Mouse (Mus musculus) lung, adult 2 months (tissue): ENCODE measurements around the gene Cd248. TPM values are rescaled to one million over a fixed set of nuclear protein-coding genes. Genes with fewer than 3 reads are reported as not detected.
"Not testable (repeated sequence)": the region's sequence is repeated elsewhere in the genome, so short reads cannot be mapped to it uniquely, and the experiment has no call there.

Experiments used
- DNase-seq: peaks from one replicate; pipeline ENCODE4 v3.0.0; 2022
- H3K4me1 ChIP-seq: fragments of 200-500 bp; 2 replicates; pipeline ENCODE4 v1.6.1; 2011; ENCODE audit warnings: low read length; ENCODE audit not compliant: control insufficient read depth, insufficient read depth
- H3K4me3 ChIP-seq: fragments of 200-500 bp; replicated peaks from 2 replicates; pipeline ENCODE3; 2011; ENCODE audit warnings: low read depth, mild to moderate bottlenecking, control low read depth, low read length; ENCODE audit errors: extremely low read depth
- CTCF ChIP-seq: fragments of 200-500 bp; IDR thresholded peaks from 2 replicates; pipeline ENCODE4 v1.5.1; 2011; ENCODE audit warnings: mild to moderate bottlenecking, low read length, control low read depth; ENCODE audit not compliant: insufficient read depth
- POLR2A ChIP-seq: fragments of 200-500 bp; IDR thresholded peaks from 2 replicates; pipeline ENCODE4 v1.6.1; 2011; ENCODE audit warnings: low read depth, mild to moderate bottlenecking, control low read depth, low read length, borderline replicate concordance; ENCODE audit errors: extremely low read depth
- WGBS: fragments of 180-500 bp; shearing (Covaris S2); methylation state at CpG from one replicate; pipeline ENCODE4 v1.1.7; 2018; 5-methylcytosine and 5-hydroxymethylcytosine counted together
- polyA plus RNA-seq: library from polyadenylated mRNA; depleted of rRNA; stranded (reverse); fragments of >200 nt; gene quantifications from 2 replicates; pipeline ENCODE4 v1.2.3, GENCODE M21; 2012

Gene Cd248
- polyA plus RNA-seq, 1 experiment: 22.6 TPM

DNA sequence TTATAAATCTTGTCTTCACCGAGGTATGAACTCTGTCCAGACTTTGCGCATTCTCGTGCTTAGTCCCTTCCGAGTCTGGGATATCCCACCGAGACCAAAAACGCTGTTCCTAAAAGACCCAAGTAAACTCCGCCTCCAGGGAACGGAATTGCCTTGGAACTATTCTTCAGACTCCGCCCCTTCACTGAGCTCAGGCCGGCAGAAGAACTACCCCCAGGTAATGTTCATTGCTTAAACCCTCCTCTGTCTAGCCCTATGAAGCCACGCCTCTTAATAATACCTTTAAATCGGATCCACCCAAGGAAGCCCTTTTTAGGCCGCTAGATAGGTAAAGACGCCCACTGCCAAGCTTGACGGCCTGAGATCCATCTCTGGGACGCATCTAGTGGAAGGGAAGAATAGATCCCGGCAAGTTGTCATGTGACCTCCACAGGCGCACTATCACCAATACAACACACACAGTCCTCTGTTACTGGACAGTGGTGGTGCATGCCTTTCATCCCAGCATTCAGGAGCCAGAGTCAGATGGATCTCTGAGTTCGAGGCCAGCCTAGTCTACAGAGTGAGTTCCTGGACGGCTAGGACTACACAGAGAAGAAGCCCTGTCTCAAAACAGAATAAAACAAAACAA, 4.6 kb downstream of the Cd248 start:
- Histone ChIP-seq H3K4me1 (peaks cover 9% of the 10 kb centered on the region), H3K4me3 (peak overlapping the region; percentile 45)
- WGBS: 6% methylated on average over 20 of the region's 20 CpGs
- TF ChIP-seq CTCF (no peak), POLR2A (no peak)
- DNase-seq: no peak

DNA sequence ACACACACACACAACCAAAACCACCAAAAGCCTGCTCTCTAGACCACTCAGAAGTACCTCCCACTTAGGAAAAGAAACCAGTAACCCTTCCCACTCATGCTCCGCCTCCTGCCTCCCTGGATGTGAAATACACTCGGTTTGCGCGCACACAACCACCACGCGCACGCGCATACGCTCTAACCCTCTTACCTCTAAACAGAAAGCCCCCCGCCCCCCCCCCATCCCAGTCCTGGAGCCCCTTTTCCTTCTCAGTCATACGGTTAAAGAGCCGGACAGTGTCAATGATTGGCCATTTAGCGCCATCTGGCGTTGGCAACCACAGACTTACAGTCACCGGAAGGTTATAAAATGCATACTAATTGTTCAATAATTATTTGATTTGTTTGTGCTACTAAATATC, 5.2 kb downstream of the Cd248 start:
- peak overlapping the region; percentile 69 for H3K4me3 ChIP-seq
- H3K4me1 ChIP-seq: peaks cover 7% of the 10 kb centered on the region; the same call in 1 of the 2 replicates
- peak; percentile 62 for DNase-seq
- under 1% methylated on average over 15 of the region's 15 CpGs for WGBS
- TF ChIP-seq CTCF (peak; percentile 58), POLR2A (no peak)

DNA sequence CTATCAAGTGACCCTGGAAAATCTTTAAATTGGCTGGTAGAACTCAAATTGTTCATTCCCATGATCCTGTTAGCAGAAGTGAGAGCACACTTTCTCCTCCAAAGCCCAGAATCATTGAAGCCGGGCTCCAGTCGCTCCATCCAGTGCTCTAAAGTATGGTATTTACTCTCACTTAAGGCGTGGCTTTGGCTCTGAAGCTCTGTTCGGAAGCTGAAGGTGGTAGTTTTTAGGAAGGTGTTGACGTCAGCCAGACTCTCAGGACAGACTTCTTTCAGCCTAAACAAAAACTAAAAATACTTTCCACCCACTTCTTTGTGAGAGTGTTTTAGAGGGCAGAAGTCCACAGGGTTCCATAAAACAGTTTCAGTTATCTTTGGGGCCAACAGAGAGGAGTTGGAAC, 5.6 kb downstream of the Cd248 start:
- peaks cover 4% of the 10 kb centered on the region; the same call in 1 of the 2 replicates for H3K4me1 ChIP-seq
- no peak for DNase-seq
- TF ChIP-seq POLR2A (no peak), CTCF (no peak)
- H3K4me3 ChIP-seq: no peak overlapping the region
- 24% methylated on average over 5 of the region's 5 CpGs for WGBS

DNA sequence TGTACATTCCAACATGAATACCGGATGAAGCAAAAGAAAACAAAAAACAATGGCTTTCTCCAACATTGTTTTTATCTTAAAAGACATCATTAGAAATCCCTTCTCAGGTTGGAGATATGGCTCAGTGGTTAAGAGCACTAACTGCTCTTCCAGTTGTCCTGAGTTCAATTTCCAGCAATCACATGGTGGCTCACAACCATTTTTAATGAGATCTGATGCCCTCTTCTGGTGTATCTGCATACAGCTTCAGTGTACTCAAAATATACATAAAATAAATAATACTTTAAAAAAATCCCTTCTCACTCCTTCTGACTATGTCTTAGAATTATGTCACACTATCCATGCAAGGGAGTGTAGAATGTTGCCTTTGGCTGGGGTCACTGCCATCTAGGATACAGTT, 11.4 kb downstream of the Cd248 start:
- no peak for DNase-seq
- WGBS: 88% methylated on average over 1 of the region's 1 CpGs

DNA sequence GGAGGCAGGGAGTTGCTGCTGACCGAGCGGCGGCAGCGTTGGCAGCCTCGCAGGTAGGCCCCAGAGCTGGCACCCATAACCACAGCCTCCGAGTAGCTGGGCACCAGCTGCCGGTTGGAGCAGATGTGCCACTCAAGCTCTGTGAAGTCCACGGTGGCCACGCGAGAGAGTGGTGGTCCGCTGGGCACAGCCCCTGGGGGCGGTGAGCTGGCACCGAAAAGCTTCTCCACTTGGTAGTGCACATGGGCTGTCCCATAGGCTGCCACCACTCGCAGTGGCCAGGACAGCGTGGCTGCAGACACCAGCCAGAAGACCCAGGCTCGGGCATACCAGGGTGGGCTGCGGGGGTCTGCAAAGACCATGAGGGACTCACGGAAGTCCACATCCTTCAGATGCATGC, 14.1 kb downstream of the Cd248 start:
- DNase-seq: no peak
- Histone ChIP-seq H3K4me1 (no peaks in the 10 kb centered on the region), H3K4me3 (no peak overlapping the region)
- TF ChIP-seq POLR2A (no peak), CTCF (no peak)
- WGBS: 63% methylated on average over 18 of the region's 18 CpGs

More for the DNA sequence above, 11.4 kb downstream of the Cd248 start:
- no peak overlapping the region for H3K4me3 ChIP-seq
- TF ChIP-seq CTCF (no peak), POLR2A (no peak)
- H3K4me1 ChIP-seq: no peaks in the 10 kb centered on the region

DNA sequence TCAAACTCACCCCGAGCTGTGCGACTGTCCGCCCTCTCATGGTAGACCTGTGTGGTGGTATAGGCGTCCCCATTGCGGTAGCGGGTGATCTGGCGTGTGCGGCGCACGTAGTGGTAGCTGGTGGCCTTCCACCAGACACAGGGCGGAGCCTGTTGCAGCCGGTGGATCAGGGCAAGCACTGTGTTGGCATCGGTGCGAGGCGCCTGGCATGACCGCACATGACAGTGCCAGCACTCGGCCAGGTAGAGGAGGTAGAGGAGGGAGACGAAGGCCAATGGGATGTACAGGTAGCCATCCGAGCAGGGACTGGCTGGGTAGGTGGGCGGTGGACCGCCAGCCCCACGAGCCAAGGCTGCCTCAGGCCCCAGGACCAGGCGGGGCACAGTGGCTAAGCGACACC, 14.7 kb downstream of the Cd248 start:
- 68% methylated on average over 24 of the region's 24 CpGs for WGBS
- Histone ChIP-seq H3K4me3 (no peak overlapping the region), H3K4me1 (no peaks in the 10 kb centered on the region; the same call in 1 of the 2 replicates)
- TF ChIP-seq CTCF: no peak
- TF ChIP-seq POLR2A: no peak
- DNase-seq: no peak

DNA sequence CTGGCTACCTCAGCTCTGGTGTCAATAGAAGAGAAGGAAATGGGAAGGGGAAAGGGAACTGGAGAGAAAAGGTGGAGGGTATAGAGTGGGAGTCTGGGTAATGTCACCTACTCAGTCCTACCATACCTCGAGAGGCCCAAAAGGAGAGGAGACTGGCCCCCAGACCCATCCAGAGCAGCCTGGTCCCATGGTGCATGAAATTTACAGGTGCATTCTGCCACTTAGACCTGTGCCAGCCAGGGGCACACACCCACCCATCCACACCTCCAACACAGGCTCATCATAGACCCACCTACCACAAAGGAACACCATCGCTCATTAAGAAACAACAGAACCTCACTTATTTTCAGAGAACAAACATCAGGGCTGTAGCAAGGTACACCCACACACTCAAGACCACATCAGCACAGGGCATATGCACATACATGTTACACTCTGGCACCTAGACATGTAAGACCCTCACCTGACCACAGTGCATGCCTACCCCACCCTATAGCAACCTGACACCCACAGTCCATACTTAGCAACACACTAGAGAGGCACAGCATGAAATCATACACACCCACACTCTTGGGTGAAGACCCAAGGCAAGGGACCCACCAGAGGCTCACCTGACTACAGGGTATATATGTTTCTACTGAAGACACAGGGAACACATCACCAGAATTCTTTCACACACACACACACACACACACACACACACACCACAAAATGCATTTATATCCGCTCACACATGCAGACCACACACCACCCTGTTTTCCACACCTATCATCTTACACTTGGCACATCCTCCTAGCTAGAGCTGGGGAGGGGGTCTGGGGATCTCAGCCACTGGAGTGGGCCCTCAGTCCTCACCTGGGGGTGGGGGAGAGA, 16.3 kb downstream of the Cd248 start:
- DNase-seq: no peak
- TF ChIP-seq POLR2A: no peak
- TF ChIP-seq CTCF: no peak
- peaks cover 4% of the 10 kb centered on the region for H3K4me1 ChIP-seq
- WGBS: 61% methylated on average over 3 of the region's 3 CpGs
- H3K4me3 ChIP-seq: no peak overlapping the region

DNA sequence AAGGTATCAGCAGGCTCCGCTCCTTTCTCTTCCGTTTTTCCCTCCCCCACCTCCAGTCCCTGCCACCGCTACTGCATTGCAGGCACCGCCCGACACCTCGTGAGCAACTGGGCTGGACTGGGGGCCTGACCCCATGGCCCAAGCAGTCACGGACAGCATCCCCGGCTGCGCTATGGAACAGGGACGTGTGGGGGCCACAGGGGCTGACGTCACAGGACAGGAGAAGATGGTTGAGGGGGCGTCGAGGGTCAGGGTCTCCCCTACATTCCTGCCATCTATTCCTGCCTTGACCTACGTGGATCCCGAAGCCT, 16.9 kb downstream of the Cd248 start:
- WGBS: 4% methylated on average over 15 of the region's 15 CpGs
- no peak for TF ChIP-seq POLR2A
- TF ChIP-seq CTCF: no peak
- Histone ChIP-seq H3K4me3 (peak overlapping the region; percentile 52), H3K4me1 (peaks cover 5% of the 10 kb centered on the region)
- DNase-seq: no peak

DNA sequence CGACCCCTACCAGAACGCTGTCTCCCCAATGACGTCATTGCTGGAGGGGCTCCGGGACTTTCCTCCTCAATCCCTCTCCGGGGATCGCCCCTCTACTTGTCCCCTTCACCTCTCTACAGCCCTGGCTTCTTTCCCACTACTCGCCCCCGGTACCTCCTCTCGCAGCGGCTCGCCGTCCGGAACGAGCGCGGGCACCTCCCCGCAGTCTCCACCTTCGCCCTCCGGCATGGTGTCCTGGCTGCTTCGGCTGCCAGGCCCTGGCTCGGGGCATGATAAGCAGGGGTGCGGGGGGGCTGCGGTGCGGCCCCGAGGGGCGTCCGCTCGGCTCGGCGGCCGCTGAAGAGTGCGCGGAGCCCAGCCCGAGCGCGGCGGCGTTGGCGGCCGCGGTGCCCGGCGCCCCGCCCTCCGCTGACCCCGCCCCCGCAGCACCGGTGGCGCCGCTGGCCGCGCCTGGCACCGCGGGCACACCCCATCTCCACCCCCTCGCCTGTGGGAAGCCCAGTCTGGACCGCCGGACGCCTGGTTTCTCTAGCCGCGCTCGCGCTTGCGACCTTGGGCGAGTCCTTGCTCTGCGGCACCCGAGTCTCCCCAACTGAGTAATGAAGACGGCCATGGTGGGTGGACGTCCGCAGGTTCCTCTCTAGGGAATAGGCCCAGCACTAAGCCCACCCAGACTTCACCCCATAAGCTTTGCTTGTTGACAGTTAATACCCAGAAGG, 17.4 kb downstream of the Cd248 start, which contains the start of gene Tmem151a:
Gene Tmem151a, minus strand, starts transcription at position 387 of the 719 bp plus-strand sequence.
- DNase-seq: peak; percentile 49
- H3K4me3 ChIP-seq: peak within 1 kb of the TSS; percentile 52
- WGBS: under 1% methylated on average over 68 of the region's 69 CpGs
- H3K4me1 ChIP-seq: peaks cover 5% of the 10 kb centered on the region
- TF ChIP-seq CTCF: no peak
- no peak for TF ChIP-seq POLR2A

DNA sequence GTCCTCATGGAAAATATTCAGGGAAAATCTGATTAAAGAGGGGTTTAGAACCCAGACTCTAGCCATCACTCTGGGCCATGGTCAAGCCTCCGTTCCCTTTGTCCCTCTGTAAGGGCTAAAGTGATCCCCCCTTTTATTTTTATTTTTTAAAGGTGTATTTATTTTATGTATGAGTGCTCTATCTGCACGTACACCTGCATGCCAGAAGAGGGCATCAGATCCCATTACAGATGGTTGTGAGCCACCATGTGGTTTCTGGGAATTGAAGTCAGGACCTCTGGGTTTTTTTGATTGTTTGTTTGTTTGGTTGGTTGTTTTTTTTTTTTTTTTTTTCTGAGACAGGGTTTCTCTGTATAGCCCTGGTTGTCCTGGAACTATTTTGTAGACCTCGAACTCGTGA, 18.7 kb downstream of the Cd248 start:
- H3K4me3 ChIP-seq, DNase-seq, H3K4me1 ChIP-seq: not testable (repeated sequence)
- 51% methylated on average over 4 of the region's 4 CpGs for WGBS
